Mouse (Mus musculus) heart, postnatal 0 days (tissue): ENCODE measurements around the gene Malrd1. TPM values are rescaled to one million over a fixed set of nuclear protein-coding genes. Genes with fewer than 3 reads are reported as not detected.

Experiments used
- ATAC-seq: fragments of 200-750 bp; cut with Nextera tagmentation; 2 replicates; pipeline ENCODE4 v1.8.0; 2017; ENCODE audit warnings: low read depth, moderate number of reproducible peaks, moderate library complexity; ENCODE audit not compliant: insufficient read depth
- DNase-seq: peaks from one replicate; pipeline ENCODE4 v3.0.0-alpha.2; 2016; ENCODE audit warnings: low spot score
- H3K27ac ChIP-seq: fragments of 300-500 bp; sonication (generic); 2 replicates; pipeline ENCODE4 v1.5.1; 2014; ENCODE audit warnings: low read depth, mild to moderate bottlenecking
- H3K27me3 ChIP-seq: fragments of 300-500 bp; sonication (generic); 2 replicates; pipeline ENCODE4 v1.6.1; 2014; ENCODE audit warnings: low read length, mixed read lengths; ENCODE audit not compliant: control insufficient read depth, insufficient read depth
- H3K36me3 ChIP-seq: fragments of 300-500 bp; sonication (generic); replicated peaks from 2 replicates; pipeline ENCODE4 v1.6.1; 2014; ENCODE audit warnings: low read length, mixed read lengths; ENCODE audit not compliant: control insufficient read depth, insufficient read depth
- H3K4me1 ChIP-seq: fragments of 300-500 bp; sonication (generic); 2 replicates; pipeline ENCODE4 v1.6.1; 2014; ENCODE audit warnings: antibody characterized with exemption; ENCODE audit not compliant: control insufficient read depth, insufficient read depth
- H3K4me2 ChIP-seq: fragments of 300-500 bp; sonication (generic); 2 replicates; pipeline ENCODE4 v1.6.1; 2014; ENCODE audit warnings: low read depth, mild to moderate bottlenecking, low read length, moderate library complexity
- H3K4me3 ChIP-seq: fragments of 300-500 bp; sonication (generic); 2 replicates; pipeline ENCODE4 v1.5.1; 2014; ENCODE audit warnings: low read depth, low read length
- H3K9ac ChIP-seq: fragments of 300-500 bp; sonication (generic); replicated peaks from 2 replicates; pipeline ENCODE4 v1.6.1; 2014; ENCODE audit warnings: low read depth, low read length, mixed read lengths
- H3K9me3 ChIP-seq: fragments of 300-500 bp; sonication (generic); replicated peaks from 2 replicates; pipeline ENCODE4 v1.6.1; 2016; ENCODE audit warnings: low read length; ENCODE audit not compliant: control insufficient read depth
- CTCF ChIP-seq: IDR thresholded peaks from 2 replicates; pipeline ENCODE4 v1.5.1; 2016; ENCODE audit warnings: antibody characterized with exemption, control low read depth, low read depth
- EP300 ChIP-seq: IDR thresholded peaks from 2 replicates; pipeline ENCODE4 v1.6.1; 2016; ENCODE audit warnings: antibody characterized with exemption, low read depth
- WGBS: fragments of 180-500 bp; shearing (Covaris S2); extraction: QIAGEN DNeasy Blood & Tissue Kit; methylation state at CpG from one replicate; pipeline ENCODE4 v1.1.7; 2014; 5-methylcytosine and 5-hydroxymethylcytosine counted together
- polyA plus RNA-seq: library from polyadenylated mRNA; unstranded; fragments of >200 nt; fragmentation: Nextera tagmentation; extraction: Ambion mirVana; gene quantifications from 2 replicates; pipeline ENCODE4 v1.2.1, GENCODE M21; 2015
- total RNA-seq: library from RNA; depleted of rRNA; stranded (reverse); fragments of >200 nt; gene quantifications from 2 replicates; pipeline ENCODE4 v1.2.3, GENCODE M21; 2014; ENCODE audit warnings: low replicate concordance; rRNA removed

Gene Malrd1
- total RNA-seq (not detected in 2 replicates), polyA plus RNA-seq (not detected in 2 replicates)

- 70% methylated on average over 2 of the region's 2 CpGs for WGBS
- Histone ChIP-seq H3K27me3 (no peaks in the 10 kb centered on the region), H3K27ac (no peak within 1 kb of the TSS), H3K36me3 (no peaks in the 10 kb centered on the region), H3K4me3 (no peak within 1 kb of the TSS), H3K9me3 (no peaks in the 10 kb centered on the region), H3K4me2 (no peak within 1 kb of the TSS), H3K9ac (no peak within 1 kb of the TSS), H3K4me1 (no peaks in the 10 kb centered on the region)
- no peak for TF ChIP-seq EP300
- TF ChIP-seq CTCF, result no peak
- no peak for DNase-seq
- no peak for ATAC-seq
Measured at GRCm38 (mm10) chr2:15526241-15526924, at the start of gene Malrd1. Gene Malrd1 (plus strand): TSS chr2:15526479.

- Histone ChIP-seq H3K4me1 (no peaks in the 10 kb centered on the region), H3K4me2 (no peak overlapping the region), H3K27me3 (no peaks in the 10 kb centered on the region), H3K9me3 (no peaks in the 10 kb centered on the region), H3K36me3 (no peaks in the 10 kb centered on the region), H3K27ac (peak overlapping the region; percentile 46; the same call in 1 of the 2 replicates), H3K9ac (no peak overlapping the region), H3K4me3 (no peak overlapping the region)
- ATAC-seq, result peak; percentile 88
- 15% methylated on average over 1 of the region's 1 CpGs for WGBS
- peak; percentile 60 for DNase-seq
- TF ChIP-seq CTCF, result no peak
- peak; percentile 26; the same call in 1 of the 2 replicates for TF ChIP-seq EP300
Measured at GRCm38 (mm10) chr2:15538643-15539042, 12.4 kb downstream of the Malrd1 start.

GRCm38 (mm10) chr2:15613327-15613948 lies 87.2 kb downstream of the Malrd1 start:
- ATAC-seq (no peak), DNase-seq (no peak)
- H3K36me3 ChIP-seq, result no peaks in the 10 kb centered on the region
- TF ChIP-seq CTCF (no peak), EP300 (no peak)
- H3K27me3 ChIP-seq, result no peaks in the 10 kb centered on the region
- H3K9ac ChIP-seq, result no peak overlapping the region
- H3K4me1 ChIP-seq, result no peaks in the 10 kb centered on the region
- 51% methylated on average over 4 of the region's 4 CpGs for WGBS
- H3K4me3 ChIP-seq, result no peak overlapping the region
- H3K9me3 ChIP-seq, result no peaks in the 10 kb centered on the region
- H3K27ac ChIP-seq, result no peak overlapping the region
- H3K4me2 ChIP-seq, result no peak overlapping the region

DNA sequence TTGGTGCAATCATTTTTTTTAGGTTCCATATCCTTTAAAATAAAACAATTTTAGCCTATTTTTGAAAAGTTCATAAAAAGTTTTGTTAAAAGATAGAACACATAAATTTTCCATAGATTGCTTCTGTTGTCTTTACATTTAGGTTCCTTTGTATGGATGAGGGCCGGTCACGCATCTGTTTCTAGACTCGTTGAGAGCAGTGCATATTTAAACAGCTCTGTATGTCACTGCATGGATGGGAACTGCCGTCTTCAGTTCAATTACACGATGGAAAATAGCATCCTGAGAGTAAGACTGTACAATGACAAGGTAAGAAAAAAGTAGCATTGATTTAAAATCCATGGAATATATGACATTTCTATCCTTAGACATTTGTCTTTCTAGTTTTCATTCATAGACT lies 87.7 kb downstream of the Malrd1 start:
- WGBS, result 77% methylated on average over 5 of the region's 5 CpGs
- no peaks in the 10 kb centered on the region for H3K4me1 ChIP-seq

GRCm38 (mm10) chr2:15635761-15636160 lies 109.5 kb downstream of the Malrd1 start:
- ATAC-seq (no peak), DNase-seq (no peak)
- no peaks in the 10 kb centered on the region for H3K4me1 ChIP-seq
- no peak for TF ChIP-seq EP300
- no peak for TF ChIP-seq CTCF
- no peaks in the 10 kb centered on the region for H3K9me3 ChIP-seq
- no peaks in the 10 kb centered on the region for H3K36me3 ChIP-seq
- no peak overlapping the region for H3K27ac ChIP-seq
- H3K4me2 ChIP-seq, result no peak overlapping the region
- no peak overlapping the region for H3K4me3 ChIP-seq
- 75% methylated on average over 1 of the region's 1 CpGs for WGBS
- H3K27me3 ChIP-seq, result no peaks in the 10 kb centered on the region
- no peak overlapping the region for H3K9ac ChIP-seq

More for the DNA sequence above, 87.7 kb downstream of the Malrd1 start:
- no peak for DNase-seq
- Histone ChIP-seq H3K9me3 (no peaks in the 10 kb centered on the region), H3K4me2 (no peak overlapping the region), H3K9ac (no peak overlapping the region), H3K36me3 (no peaks in the 10 kb centered on the region), H3K27me3 (no peaks in the 10 kb centered on the region), H3K4me3 (no peak overlapping the region), H3K27ac (no peak overlapping the region)
- TF ChIP-seq CTCF, result no peak
- TF ChIP-seq EP300, result no peak
- ATAC-seq, result no peak
